Mouse (Mus musculus) left cerebral cortex, postnatal 14 days (tissue): Measurements from ENCODE around the gene Wdr13. TPM values are rescaled to one million over a fixed set of nuclear protein-coding genes. Genes with fewer than 3 reads are reported as not detected.

Experiments
- DNase-seq, 2 experiments: peaks; one replicate each; pipeline ENCODE4 v3.0.0; 2021 to 2022; ENCODE audit warnings: low spot score in 2 of 2, mixed read lengths in 1 of 2
- intact Hi-C: fragments of 180-260 bp; cut with DNase I; formaldehyde crosslinking; loops from one replicate; pipeline ENCODE4 v1.15.1; 2025
- long read RNA-seq, 2 experiments: library from polyadenylated mRNA; stranded (forward); transcript quantifications; one replicate each; pipeline ENCODE4 v2.0.0; 2021
- total RNA-seq, 2 experiments: library from RNA; stranded (reverse); gene quantifications; 2 replicates each; pipeline ENCODE4 v1.2.3; 2021

Gene Wdr13
- 100 to 1,000 TPM; 216 to 236 TPM for total RNA-seq
- long read RNA-seq, experiment 1, full-length matches to known transcripts, result 18 of 42 reads
- long read RNA-seq, experiment 1, partial matches to known transcripts, result 6 of 42 reads
- long read RNA-seq, experiment 1, other reads (novel, unspliced or antisense), result 18 of 42 reads
- long read RNA-seq, experiment 2, full-length matches to known transcripts, result 55 of 99 reads
- long read RNA-seq, experiment 2, partial matches to known transcripts, result 16 of 99 reads
- long read RNA-seq, experiment 2, other reads (novel, unspliced or antisense), result 28 of 99 reads

DNA sequence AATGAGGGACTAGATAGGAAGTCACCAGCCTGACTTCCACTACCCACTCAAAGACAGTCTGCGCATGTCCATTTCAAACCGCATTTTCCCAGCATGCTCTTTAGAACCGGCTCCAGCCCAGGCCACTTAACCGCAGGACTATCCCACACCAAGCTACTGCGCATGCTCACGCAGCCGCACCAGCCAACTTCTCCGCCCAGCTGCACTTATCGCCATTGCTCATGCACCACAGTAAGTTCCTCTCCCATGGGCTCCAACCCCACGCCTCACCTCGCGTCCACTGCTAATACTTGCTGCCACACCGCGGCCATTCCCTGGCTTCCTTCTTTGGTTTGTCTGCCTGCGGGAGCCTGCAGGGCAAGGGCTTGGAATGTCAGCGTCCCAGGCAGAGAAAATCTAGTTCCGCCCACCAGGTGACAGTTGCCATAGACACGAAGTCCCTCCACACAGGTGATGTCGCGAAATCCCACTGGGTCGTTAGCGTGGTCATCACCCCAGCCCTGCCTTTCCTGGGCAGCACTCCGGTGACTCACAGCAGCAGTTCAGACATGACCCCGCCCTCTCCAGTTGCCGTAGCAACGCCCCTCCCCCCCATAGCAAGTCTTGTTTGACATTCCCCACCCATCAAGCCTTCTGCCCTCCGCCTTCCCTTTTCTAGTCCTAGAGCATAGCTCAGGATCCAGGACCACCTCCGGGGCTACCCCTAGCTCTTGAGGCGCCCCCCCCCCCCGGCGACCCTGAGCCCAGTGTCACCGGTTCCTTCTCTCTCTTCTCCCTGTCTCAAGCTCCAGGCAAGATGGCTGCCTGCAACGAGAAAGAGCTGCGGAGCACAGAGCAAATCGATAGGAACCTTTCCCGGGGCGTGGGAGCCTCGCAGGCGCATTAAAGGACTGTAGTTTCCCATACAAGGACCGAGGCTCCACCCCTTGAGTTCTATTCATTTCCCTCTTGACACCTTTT, at the start of gene Wdr13:
Gene Wdr13 (minus strand): TSS at position 876 of the 960 bp plus-strand sequence.
- intact Hi-C loops, result loop anchor here (10.0 kb wide), 1 partner anchor 207 kb away; the partner anchor contains the start of gene Eras

DNA sequence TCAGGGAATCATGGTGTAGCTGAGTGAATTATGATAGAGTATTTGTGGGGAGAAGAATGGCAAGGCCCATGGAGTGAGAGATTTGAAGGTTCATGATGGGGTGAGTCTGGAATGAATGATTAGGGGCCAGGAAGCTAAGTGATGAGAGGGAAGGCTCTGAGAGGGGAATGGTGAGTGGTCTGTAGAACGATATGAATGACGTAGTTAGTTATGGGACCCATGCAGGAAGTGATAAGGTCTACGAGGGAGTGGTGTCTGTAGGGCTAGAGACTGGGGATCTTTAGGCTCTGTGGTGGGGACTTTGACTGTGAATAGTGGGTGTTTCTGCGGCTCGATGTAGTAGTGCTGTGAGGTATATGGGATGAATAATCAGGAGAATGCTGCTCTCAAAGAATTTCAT, 47.0 kb upstream of the Wdr13 start:
- intact Hi-C loops, result no loop called here
- no peak for DNase-seq

More for the DNA sequence above, at the start of gene Wdr13:
- DNase-seq, result peak; percentile 88 to 92

DNA sequence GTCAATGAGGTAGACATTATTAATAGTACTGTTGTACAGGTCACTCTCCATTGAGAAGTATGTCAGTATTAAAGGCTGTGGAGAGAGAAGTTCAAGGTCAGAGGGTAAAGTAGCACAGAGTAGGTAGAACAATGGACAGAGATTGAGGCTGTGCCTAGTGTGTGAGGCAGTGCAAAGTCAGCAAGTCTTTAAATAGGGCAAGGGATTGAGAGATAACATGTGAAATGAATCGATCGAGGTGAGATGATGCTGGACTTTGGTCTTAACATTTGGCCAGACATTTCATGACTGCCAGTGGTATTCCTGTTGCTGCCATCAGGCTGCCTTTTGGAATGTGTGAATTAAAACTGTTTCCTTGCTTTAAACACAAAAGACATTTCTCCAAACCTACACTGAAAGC, 46.2 kb upstream of the Wdr13 start:
- no peak for DNase-seq

DNA sequence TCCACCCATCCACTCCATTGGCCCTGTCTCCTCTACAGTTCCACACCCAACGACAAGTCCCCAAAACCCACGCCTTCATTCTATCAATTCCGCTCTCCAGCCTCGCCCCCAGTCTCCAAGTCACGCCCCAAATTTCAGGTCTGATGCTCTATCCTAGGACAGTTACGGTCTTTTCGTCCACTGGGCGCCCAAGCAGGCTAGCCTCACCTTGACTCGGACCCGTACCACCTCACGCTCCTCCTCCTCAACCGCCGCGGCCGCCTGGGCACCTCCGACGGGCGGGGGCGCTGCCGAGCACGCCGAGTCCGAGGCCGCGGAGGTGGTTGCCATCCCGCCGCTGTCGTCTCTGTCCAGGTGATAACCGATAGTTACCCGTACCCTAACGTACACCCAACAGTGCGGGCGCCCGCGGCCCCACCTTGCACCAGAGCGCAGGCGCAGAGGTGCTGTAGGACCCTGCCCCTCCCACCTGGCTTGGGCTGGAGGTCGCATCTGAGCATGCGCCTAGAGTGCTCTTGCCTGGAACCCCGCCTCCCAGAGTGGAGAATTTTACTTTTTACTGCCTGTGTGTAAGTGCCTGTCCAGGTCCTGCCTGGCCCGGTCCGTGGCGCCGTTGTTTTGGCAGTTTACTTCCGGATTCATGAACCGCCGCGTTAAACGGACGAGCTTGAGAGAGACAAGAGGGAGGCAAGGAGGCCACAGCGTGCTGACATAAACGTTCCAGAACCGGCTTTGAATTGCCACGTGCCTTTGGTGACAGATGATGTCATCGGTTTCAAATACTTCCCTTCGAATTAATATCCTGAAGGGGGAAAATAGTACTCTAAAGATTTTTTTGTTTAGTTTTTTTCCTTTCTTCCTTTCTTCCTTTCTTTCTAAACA, 43.1 kb upstream of the Wdr13 start, which contains the start of gene Tbc1d25:
Gene Tbc1d25 (minus strand): TSS at position 678 of the 882 bp plus-strand sequence.
- intact Hi-C loops, result no loop called here
- DNase-seq, result peak; percentile 82 to 83

More for the DNA sequence above, 46.2 kb upstream of the Wdr13 start:
- intact Hi-C loops, result no loop called here

DNA sequence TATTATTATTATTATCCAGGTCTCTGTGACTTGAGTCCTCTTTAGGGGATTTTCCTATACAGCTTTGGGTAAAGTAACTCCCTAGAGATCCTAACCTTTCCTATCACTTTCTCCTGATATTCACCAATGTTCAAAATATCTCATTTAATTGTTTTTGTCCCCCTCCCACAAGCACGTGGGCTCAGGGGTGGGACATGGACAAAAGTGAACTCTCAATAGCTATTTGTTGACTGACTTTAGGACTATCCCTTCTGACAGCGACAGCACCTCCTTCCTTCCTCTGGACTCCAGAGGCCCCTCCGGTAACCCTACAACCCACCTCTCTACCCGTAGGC, 42.4 kb upstream of the Wdr13 start:
- intact Hi-C loops, result no loop called here
- no peak for DNase-seq

DNA sequence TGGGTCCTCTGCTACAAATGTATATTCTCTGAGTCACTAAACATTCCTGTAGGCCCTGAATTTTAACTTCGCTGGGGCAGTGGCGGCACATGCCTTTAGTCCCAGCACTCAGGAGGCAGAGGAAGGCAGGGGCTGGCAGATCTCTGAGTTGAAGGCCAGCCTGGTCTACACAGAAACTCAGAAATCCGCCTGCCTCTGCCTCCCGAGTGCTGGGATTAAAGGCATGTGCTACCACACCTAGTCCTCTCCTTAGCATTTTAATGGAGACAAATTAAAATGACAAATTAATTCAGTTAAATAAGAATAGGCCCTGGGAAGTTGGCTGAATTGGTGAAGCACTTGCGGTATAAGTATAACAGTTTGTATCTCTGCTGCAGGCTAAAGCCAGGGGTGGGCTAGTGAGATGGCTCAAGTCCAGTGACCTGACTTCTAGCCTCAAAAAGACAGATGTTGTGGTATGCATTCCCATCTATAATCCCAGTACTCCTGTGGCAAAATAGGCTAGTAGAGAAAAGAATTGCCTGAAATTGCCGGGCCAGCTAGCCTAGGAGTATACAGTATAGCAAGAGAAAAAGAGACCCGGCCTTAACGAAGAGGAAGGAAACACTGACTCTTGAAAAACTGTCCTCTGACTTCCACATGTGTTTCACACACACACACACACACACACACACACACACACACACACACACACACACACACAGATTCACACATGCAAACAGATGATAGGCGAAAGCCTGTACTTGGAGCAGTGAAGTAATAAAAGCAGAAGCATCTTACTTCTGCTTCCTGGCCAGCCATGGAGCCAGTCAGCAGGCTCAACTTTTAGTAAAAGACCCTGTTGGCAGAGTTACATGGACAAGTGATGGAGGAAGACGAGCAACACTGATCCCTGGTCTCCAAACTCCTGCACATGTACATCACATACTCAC, 35.3 kb upstream of the Wdr13 start:
- no peak for DNase-seq
- intact Hi-C loops, result no loop called here

DNA sequence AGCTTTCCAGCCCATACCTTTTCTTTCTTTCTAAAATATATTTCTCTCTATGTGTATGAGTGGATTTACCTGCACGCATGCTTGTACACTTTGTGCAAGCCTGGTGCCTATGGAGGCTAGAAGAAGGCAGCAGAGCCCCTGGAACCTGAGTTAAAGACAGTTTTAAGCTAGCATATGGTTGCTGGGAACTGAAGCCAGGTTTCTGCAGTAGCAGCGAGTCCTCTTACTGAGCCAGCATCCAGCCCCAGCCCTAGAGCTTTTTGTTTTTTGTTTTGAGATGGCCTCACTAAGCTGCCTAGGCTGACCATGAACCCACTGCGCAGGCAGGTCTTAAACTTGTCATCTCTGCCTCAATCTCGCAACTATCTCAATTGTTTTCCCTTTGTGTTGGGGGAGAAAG, 31.8 kb upstream of the Wdr13 start:
- intact Hi-C loops, result no loop called here
- DNase-seq, result no peak

DNA sequence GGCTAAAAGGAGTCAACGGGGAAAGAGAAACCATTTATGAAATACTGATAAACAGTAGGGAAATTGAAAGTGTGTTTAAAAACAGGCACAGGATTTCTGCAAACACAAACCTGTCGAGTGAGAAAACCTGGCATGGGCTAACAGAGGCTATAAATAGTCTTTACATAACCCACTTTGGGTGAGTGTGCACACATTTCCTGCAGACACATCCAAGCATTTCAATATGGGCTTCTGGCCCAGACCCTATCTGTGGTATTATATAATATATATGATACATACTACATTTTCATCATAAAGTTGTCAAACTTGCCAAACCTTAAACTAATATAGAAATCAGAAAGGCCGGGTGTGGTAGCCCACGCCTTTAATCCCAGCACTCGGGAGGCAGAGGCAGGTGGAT, 30.4 kb upstream of the Wdr13 start:
- DNase-seq, result peak in 1 of 2 experiments; percentile 39
- intact Hi-C loops, result no loop called here

DNA sequence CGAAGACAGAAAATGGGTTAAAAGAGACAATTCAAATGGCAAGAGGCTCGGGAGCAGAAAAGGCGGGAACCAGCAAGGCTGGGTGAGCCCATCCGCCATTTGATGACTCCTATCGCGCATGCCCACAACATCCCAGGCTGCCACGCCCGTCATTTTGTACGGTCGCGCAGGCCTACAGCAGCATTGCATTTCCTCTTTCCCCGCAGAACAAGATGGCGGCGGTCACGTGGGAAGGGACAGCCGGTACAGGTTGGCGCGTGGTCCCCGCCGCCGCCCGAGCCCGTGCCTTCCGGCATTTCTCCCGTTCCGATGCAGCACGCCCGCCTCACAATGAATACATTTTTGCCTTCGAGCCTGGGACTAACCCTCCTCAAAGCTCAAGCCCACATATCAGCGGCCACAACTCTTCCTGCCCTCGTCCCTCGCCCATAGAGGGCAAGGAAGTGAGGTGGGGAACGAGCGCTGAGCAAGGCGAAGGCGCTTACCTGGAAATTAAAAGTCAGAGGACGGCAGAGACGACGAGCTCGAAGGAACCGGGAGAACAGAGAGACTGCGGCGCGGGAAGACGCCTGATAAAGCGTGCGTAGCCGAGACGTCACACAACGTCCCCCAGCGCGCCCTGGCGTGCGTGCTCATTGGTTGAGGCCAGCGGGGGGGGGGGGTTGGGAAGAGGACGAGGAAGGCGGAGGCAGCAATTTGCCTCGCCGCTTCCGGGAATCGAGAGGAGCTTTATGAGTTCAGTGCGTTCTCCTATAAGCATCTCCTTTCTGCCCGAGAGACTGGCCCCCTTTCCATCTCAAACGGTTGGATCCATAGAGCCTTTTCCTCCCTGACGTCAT, 12.7 kb upstream of the Wdr13 start, which contains the start of gene Rbm3:
Gene Rbm3 (minus strand): TSS at position 728 of the 839 bp plus-strand sequence.
- intact Hi-C loops, result no loop called here

DNA sequence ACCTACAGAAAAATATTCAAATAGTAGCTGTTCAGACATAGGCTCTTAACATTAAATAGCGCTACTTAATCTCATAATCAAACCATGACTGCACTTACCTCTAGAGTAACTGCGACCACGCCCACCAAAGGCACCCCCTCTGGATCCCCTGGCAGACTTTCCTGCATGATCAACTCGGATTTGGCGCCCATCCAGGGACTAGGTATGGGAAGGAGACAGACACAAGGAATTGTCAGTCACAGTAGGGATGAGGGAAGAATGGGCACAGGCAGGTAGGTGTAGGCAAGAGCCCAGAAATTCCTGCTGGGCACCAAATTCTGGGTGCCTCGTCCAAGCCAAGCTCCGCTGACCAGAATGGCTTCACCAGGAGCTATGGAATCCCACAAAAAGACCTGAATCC, 11.1 kb upstream of the Wdr13 start:
- DNase-seq, result no peak

More for the DNA sequence above, 12.7 kb upstream of the Wdr13 start, which contains the start of gene Rbm3:
- peak; percentile 87 to 89 for DNase-seq

DNA sequence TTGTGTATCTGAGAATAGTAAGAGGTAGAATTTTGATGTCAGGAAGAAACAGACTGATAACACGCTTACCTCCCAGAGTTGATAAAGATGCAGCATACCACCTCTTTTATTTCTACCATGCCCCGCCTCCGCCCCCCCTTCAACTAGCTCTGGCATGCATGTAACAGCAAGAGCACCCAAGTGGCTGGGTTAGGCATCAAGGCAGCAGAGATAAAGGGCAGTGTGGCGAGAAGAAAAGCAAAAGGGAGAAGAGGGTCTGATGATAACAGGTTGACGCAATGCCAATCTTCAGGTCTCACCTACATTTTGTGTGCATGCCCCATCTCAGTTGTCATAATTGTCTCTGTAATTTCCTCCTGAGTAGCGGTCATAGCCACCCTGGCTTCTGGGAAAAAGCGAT, 10.3 kb upstream of the Wdr13 start:
- intact Hi-C loops, result no loop called here
- DNase-seq, result no peak

More for the DNA sequence above, 11.1 kb upstream of the Wdr13 start:
- intact Hi-C loops, result no loop called here

DNA sequence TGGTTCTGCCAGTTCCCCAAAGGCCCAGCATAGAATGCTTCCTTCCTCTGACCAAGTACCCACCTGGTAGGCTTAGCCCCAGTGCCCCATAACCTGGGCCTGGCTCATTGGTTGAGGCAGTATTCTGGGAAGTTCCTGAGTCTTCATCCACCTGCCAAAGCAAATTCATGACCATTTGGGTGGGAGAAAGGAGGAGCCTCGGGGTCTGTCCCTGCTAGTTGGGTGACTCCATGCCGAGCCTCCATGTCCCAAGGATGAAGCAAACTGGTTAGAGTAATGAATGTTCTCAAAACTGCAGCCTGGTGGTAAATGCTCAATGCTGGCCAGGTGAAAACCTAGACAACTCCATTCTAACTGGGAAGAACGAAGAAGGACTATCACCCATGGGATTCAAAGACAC, 8.4 kb upstream of the Wdr13 start:
- intact Hi-C loops, result no loop called here
- DNase-seq, result no peak

DNA sequence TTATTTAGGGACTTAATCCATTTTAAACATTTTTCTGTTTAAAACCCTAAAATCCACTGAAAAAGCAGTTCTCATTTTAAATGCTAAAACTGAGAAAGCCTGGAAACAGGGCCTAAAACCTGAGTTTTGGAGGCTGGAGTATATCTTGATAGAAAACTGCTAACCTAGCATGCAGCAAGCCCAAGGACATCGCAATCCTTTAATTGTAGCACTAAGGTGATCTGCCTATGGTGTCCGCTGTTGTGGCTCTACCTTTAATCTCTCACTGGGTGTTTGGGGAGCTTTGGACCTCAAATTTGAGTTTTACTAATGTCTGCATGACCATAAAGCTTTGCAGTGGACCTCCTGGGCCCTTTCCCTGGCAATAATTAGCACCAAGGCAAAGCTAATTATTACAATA, 7.8 kb upstream of the Wdr13 start:
- DNase-seq, result no peak
- intact Hi-C loops, result no loop called here

DNA sequence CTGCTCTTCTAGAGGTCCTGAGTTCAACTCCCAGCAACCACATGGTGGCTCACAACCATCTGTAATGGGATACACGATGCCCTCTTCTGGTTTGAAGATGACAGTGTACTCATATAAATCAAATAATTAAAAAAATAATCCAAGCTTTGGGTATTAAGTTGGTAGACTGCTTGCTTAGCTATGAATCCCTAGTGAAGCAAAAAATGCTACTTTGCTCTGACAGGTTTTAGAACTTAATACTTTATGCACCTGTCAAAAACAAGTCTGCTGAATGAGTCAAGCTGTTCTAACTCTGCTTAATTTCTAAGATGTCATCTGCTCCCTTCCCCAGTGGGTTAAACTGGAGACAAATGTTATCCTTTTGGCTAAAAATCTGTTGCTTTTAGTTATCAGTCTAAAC, 6.8 kb upstream of the Wdr13 start:
- DNase-seq, result no peak
- intact Hi-C loops, result loop anchor here (10.0 kb wide), 1 partner anchor 215 kb away; the partner anchor contains the start of gene Eras

DNA sequence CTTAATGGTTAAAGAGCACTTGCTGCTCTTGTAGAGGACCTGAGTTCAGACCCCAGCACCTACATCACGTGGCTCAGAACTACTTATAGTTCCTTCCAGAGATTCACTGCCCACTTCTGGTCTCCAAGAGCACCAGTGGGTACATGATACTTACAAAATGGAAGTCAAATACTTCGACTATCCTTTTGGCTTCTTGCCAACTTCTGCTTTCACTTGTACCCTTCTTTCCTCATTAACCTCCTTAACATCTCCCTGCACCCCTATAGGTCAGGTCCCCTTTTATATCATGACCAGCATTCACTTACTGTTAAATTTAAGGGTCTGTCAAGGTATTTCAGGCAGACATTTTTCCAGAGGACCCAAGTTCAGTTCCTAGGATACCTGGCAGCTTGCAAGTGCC, 3.2 kb upstream of the Wdr13 start:
- intact Hi-C loops, result loop anchor here (10.0 kb wide), 1 partner anchor 211 kb away; the partner anchor contains the start of gene Eras

DNA sequence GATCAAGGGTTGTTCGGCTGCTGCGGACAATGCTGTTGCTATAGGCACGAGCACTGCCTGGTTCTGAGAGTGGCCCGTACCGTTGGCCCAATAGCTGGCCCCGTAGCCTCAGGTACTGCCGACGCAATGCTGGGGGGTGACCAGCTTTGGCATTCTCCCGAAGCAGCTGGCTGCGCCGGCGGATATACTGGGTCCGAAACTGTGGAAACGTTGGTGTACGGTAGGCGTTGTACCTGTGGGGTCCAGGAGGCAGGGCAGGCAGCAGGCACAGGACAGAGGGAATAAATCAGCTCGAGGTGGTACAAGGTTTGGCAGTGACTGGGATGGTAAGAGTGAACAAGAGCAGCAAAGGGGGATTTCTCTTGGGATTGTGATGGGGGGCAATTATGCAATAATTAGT, 1.3 kb downstream of the Wdr13 start:
- intact Hi-C loops, result loop anchor here (10.0 kb wide), 1 partner anchor 207 kb away; the partner anchor contains the start of gene Eras
- no peak for DNase-seq

More for the DNA sequence above, 3.2 kb upstream of the Wdr13 start:
- no peak for DNase-seq

DNA sequence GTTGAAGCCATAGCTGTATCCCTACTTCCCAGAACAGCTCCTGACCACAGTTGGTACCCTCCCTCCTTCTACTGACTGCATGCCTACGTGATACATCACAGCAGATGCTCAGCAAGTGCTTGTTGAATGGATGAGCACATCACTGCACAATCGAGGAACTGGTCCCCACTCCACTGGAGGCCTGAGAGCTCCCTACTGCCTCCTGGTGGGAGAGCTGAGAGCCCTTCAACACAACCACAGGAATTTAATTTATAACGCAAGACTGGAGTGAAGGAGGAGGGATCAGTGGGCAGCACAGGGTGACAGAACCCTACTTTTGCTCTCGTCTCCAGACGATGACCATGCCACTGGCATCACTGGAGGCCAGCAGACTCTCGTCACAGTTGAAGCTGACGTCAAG, 7.5 kb downstream of the Wdr13 start:
- intact Hi-C loops, result no loop called here
- DNase-seq, result no peak
